Mouse (Mus musculus): ENCODE measurements around the gene Oard1.

Oard1 gene

DNA sequence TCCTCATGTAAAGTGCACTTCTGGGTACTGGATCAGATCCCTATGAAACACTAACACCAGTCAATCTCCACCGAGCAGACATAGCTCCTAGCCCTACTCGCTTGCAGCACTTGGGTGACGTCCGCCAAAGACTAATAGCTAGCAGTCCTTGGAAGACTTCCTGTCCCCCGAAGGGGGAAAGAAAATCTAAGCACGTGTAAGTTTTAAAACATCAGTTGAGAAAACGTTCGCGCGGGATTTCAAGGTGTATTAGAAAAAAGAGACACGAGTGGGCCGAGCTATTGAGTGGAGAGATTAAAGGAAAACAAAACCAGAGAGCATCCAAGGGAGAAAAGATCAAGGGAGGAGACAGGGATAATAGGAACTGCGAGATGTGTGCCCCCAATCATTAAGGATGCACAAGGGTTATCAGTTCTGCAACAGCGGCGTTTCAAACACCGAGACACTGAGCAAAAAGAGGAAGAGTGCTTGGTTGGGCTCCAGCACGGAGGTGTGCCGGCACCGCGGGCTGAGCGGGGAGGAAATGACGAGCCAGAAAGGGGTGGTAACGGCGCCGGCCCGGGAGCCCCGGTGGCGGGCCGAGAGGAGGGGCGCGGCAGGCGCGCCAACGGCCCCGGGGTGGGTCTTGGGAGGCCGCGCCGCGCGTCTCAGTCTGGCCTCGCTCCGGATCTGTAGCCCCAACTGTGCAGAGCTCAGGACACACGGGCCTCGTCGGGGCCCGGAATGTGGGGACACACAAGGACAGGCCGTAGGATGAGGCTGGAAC, 1.1 kb upstream of the Oard1 start:
- DNase-seq (ENCODE audit: low read depth) = peak; percentile 91

DNA sequence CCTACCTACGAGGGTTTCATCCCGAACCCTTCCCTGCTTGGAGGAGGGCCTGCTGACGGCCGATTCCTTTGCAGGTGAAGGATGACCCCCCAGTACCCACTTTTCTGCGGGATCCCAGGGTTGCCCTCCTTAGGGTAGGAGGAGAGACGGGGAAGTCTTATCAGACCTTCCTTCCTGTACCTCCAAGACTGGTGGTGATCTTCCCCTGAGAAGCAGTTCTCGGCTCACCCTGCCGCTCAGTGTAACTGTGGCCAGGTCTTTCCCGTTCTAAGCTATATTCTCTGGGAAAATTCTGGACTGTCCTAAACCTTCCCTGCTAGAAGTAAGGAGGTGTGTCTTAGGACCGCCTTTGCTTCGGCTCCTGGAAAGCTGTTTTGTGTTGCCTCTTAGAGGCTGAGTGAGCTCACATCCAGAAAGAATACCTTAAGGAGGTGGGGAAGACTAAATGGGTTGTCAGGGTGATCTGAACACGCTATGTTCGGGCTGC, 528 bp downstream of the Oard1 start:
- no peak for DNase-seq (ENCODE audit: low read depth)

DNA sequence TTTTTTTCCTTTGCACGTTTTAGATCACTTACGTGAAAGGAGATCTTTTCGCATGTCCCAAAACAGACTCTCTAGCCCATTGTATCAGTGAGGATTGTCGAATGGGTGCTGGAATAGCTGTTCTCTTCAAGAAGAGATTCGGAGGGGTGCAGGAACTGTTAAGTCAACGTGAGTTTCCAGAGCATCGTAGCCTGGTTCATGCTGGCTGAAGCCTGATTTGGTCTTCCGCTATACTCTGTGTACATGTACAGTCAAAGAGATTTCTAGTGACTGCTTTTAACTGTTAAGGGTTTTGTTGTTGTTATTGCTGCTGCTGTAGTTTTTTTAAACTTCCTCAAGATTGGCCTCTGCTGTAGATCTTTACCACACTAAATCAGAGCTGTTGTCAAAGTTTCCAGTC, 1.4 kb downstream of the Oard1 start:
- DNase-seq (ENCODE audit: low read depth) = peak; percentile 64

DNA sequence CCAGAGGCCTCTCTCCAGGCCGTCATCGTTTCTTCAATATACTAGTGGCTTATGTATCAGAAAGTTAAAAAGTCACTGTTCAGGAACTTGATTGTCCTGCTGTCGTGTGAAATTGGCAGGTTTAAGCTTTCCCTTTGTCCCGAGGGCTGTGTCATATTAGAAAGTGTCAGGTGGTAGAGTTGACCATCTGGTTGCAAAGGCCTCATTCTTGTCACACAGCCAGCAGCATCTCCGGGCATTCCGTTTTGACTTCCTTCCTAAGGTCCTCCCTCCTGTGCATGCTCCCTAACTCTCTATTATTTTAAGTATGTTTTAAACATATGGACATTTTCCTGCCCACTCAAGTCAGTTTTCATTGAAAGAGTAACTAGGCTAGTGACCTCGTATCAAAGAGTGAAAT, 6.2 kb downstream of the Oard1 start:
- DNase-seq (ENCODE audit: low read depth) = no peak

DNA sequence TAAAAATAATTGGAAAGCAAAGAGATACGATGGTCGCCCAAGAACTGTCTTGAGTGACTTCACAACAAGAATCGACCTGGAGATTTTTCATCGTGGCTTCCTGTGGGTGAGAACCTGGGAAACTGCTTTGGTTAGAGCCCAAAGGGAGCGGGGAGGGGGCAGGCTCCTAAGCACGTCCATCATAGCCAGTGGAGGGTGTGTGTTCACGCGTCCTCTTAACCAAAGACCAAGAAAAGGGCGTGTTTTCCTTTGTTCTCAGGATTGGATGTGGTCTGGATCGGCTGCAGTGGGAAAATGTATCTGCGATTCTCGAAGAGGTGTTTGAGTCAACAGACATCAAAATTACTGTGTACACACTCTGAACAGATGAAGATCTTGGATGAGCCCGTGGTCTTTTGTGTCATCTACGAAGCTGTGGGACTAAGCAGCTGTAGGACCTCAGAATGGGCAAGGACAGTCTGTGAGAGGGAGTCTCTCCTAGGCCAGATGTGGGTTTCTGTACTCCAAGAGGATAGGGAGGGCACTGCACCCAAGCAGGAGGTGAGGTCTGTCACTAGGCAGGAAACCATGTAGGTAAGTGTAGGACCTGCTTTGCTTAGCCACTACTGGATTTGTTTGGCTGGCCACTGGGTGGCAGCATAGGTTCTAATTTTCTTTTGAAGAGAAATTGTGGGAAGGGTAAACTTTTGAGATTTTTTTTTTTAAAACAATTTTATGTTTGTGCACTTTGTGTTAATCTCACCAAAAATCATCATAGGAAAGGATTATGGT, 6.8 kb downstream of the Oard1 start:
- peak; percentile 83 for DNase-seq (ENCODE audit: low read depth)

DNA sequence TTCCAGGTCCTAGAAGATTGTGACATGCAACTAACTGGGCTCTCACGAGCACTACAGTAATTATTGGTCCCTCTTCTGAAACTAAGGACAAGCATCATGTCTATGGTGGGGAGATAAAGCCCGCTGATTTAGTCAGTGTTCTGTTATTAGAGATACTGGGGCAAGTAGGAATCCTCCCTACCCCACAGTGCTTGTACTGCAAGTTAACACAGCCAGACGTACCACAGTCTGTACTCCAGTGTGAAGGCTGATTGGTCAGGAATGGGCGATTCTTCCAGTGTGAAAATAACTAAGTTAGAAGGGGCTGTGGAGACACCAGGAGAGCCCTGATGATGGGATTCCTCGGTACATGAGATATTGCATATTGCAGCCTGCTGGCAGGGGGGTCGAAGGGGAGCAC, 7.7 kb downstream of the Oard1 start:
- DNase-seq (ENCODE audit: low read depth) = no peak

DNA sequence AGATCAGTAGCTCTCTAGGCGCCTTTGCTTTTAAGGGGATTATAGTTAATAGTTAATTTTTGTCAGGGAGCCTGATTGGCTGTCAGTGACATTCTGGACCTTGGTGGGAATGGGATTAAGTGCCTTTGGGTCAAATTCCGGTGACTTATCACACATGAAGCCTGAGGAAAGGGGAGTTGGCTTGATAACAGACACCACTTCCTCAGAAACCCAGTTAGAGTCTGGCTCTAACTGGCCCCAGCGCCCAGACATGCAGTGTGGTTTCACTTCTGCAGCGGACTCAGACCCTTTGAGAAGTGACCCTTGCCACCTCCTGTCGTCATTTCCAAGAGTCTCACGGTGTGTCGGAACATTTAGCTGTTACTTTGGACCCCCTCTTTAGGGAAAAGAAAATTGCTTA, 8.4 kb downstream of the Oard1 start:
- no peak for DNase-seq (ENCODE audit: low read depth)

DNA sequence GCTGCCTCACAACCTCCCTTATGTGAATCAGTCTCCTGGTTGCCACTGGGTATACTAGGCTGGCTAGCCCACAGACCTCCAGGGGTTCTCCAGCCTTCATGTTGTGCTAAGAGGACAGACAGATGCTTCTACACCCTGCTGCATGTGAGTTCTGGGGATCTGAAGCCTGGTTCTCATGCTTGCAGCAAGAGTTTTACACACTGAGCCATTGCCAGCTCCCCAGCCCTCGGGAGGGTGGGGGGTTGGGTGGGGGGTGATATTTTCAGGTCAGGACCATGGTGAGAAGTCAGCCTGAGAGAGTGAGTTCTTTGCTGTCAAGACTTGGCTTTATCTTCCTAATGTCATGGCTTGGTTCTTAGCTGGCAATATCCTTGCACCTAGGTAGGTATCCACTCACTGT, 9.0 kb downstream of the Oard1 start:
- no peak for DNase-seq (ENCODE audit: low read depth)

DNA sequence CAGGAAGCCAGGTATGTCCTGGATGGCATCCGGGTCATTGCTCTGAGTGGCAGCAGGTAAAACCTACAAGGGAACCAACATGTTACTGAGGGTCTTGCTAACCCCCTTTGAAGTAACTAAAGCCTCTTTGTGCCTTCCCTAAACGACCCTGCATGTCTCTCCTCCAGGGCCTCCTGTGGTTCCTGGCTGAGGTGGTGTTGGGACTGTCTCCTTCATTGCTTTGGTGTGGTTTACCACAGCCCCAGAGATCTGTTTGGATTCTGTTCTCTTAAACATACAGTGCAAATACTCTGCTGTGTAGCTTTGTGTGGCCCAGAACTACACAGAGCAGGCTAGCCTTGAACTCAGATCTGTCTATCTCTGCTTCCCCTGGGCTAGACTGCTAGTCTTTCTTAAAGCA, 9.8 kb downstream of the Oard1 start:
- no peak for DNase-seq (ENCODE audit: low read depth)

DNA sequence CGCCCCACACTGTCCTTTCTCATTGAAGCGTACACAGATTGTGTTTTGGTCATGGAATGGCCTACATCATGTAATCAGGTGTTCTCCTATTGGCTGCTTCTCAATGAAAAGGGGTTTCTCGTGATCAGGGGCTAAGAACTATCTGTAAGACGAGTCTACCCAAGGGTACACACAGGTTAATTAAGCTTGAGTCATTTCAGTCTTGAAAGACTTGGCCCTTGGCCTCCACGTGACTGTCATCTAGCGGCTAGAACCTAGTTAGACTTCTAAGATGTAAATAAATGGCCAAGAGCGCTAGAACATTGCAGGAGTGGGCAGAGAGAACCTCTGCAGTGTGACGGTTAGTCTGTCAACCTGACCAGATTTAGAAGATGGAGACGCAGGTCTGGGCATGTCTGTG, 14.4 kb downstream of the Oard1 start:
- DNase-seq (ENCODE audit: low read depth) = no peak

DNA sequence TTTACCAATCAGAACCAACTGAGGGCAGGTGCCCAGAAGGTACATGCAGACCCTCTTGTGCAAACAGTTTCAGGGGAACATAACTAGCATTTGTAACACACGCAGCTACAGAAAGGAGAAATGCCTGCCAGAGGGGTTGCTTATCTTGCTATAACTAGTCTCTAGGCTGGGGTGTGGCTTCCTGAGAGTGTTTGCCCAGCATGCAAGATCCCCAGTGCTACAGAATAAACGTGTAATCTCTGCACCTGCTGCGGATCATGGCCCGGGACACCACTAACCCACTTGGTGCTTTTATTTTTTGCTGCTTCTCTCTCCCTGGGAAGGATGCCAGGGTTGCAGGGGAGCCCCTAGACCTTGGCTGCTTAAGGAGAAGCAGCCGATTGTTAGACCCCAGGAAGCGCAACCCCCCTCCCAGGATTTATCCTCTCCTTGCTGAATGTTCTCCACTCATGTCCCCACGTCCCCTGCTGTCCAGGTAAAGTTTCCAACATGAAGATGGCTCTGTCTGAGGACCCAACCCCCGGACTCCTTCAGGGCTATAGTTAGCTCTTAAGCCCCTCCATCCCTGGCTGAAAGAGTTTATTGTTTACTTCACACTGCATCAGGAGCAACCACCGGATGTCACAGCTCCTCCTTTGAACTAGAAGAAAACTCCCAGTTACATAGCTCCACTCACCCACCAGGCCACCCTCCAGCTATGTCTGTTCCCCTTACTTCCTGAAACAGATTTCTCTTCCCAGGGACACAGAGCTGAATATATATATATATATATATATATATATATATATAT, 16.2 kb downstream of the Oard1 start:
- DNase-seq (ENCODE audit: low read depth) = peak; percentile 71

DNA sequence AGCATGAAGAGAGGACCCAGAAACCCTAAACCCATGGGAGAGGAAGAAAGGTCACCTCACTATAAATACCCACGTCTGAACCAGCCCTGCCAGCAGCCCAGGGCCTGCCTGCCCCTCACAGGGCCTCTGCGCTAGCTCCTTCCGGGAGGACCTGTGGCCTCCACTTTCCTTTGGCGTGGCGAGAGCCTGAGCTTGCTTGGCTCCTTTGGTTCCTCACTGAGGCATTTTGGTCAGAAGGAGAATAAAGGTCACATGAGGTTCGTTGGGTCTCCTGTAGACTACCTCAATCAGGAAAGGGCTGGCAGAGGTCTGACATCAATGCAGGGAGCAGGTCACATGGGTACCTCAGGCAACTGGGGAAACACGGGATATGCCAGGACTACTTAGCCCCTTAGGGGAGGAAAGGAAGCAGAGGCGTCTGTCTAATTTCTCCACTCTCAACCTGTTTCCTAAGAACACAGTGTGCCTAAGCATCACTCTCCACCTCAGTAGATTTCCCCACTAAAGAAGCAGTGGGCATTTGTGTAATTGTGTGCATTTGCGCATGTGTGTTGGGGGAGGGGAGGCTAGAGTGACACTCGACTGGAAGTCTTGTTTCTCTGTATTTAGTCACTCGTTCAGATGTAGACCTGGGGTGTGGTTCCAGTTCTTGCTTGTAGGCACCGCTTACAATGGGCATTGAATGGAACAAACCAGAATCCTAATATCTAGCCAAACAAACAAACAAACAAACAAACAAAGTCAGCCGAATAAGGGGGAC, 17.4 kb downstream of the Oard1 start:
- peak; percentile 83 for DNase-seq (ENCODE audit: low read depth)

DNA sequence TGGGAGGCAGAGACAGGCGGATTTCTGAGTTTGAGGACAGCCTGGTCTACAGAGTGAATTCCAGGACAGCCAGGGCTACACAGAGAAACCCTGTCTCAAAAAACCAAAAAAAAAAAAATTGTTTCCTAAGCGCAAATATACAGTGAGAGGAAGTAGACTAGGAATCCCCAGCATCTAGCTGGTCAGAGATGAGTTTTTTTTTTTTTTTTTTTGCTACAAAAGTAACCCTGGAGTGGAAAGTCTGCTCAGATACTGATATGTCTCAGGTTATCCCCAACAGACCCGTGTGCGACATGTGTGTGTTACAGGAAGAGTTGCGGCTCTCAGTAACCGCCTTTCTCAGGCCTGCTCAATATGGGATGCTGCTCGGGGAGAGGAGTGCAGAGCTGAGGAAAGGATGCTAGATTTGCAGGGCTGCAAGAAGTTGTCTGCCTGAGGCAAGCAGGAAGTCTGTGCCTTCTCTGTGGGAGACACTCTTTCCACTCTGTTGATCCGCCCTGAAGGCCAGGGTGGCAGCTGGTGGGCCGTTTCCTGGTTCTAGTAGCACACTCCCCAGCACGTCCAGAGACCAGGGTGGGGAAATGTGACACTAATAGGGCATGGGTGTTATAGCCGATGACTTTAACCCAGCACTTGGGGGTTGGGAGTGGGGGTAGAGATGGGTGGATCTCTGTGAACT, 18.2 kb downstream of the Oard1 start:
- peak; percentile 77 for DNase-seq (ENCODE audit: low read depth)

DNA sequence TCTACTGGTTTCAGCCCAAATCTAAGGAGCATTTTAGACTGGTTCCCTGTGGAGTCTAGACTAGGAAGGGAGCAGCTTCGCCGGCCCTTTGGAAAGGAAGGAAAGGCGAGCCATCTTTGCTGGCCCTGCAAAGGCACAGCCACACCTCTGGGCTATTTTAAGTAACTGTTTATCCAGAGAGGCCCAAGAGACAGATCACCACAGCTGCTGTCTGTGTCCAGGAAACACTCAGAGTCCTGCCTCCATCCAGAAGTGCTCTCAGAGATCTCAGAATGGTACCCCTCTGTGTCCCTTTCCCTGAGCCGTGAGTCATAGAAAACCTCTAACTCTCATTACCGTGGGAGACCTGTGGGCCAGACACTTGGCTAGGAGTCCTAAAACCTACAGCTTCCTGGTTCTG, 20.6 kb downstream of the Oard1 start:
- DNase-seq (ENCODE audit: low read depth) = no peak

DNA sequence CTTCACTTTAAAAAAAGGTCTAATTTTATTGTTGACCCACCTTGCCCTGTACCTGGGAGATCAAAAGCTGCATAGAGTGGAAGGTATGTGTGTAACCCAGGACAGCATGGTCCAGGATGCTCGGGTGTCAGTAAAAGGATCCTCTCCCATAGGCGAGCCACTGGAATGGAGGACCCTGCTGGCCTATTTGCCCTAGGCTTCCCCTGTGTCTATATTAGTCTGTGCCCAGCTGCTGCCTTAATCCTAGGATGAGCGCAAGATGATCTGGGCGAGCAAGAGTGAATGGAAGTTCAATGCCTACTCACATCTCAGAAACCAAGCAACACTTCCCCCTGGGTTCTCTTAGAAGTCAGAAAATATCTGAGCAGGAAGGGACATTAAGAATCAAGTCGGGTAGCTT, 21.2 kb downstream of the Oard1 start:
- DNase-seq (ENCODE audit: low read depth) = no peak

DNA sequence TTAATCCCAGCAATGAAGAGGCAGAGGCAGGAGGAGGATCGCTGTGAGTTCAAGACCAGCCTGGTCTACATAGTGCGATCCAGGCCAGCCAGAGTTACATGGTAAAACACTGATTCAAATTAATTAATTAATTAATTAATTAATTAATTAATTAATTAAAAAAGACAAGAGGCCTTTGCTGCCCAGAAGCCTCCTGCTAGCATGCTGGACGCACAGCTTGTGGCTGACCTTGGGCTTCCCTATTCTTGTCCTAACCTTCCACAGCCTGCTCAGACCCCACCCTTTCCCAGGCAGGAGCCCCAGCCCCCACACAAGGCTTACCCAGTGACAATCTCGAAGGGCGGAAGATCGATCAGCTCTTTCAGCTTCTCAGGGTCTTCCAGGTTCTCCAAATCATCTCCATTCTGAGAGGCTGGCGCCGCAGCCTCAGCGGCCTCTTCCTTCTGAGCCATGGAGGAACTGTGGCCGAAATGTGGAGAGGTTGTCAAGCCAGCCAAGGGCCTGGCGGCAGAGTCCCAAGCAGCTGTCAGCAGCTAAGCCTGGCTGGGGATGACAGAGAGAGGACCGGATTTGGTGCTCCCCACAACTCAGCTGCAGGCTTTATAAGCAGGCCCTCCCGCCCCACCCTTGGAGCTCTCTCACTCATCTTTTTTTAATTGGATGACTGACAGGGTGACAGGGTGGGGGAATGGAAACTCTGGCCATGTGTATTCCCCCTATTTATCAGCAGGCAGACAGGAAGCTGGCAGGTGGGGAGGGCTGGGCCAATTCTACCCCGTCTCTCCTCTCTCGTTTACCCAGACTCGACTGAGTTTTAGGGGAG, 22.6 kb downstream of the Oard1 start, which contains the start of gene Apobec2:
TSS of gene Apobec2 (minus strand) at position 773 of the 823 bp plus-strand sequence.
- peak; percentile 40 for DNase-seq (ENCODE audit: low read depth)

DNA sequence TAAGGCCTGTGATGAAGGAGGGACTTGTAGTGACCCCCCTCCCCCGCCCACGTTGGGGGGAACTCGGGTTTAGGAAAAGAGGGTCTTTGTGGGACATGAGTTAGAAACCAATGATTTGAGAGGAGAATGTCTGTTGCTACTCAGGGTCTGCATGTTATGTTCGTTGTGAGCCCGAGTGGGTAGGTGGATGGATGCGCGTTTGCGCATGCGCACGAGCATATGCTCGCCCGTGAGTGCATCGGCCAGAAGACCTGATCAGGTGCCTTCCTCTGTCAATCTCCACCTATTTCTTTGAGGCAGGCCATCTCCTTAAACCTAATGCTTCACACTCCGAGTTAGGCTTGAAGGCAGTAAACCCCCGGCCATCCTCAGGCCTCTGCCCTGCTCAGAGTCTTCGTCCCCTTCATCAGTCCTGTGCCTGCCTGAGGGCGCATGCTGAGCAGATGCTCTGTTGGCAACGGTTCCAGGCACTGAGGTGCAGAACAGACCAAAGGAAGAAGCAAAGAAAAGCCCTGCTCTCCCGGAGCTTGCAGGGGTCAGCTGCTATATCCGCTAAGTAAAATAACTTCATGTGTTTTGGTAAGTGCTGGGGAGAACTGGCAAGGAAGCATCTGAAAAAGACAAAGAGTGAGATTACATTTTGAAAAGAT, 23.3 kb downstream of the Oard1 start:
- no peak for DNase-seq (ENCODE audit: low read depth)

DNA sequence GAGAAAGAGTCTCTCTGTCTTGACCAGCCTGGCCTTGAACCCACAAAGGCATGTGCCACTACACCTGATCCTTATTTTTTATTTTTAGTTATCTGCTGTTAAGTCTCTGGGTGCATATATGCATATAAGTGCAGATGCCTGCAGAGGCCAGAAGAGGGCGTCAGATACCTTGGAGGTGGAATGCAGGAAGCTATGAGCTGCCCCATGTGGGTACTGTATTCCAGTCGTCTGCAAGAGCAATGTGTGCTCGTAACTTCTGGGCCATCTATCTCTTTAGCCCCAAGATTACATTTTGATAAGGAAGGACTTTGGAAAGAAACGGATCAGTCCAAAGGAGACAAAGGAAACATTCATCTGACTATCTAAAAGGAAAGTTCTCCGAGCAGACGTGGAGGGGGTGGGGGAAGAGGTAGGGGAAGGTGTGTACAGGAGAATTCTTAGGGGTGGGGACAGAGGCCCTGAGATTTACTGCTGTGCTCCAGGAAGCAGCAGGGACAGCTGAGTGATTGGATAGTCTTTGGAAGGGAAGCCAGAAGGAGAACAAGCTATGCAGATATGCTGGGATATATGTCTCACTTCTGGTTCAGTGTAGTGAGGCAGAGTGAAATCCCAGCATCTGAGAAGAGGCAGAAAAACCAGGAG, 24.0 kb downstream of the Oard1 start:
- no peak for DNase-seq (ENCODE audit: low read depth)

DNA sequence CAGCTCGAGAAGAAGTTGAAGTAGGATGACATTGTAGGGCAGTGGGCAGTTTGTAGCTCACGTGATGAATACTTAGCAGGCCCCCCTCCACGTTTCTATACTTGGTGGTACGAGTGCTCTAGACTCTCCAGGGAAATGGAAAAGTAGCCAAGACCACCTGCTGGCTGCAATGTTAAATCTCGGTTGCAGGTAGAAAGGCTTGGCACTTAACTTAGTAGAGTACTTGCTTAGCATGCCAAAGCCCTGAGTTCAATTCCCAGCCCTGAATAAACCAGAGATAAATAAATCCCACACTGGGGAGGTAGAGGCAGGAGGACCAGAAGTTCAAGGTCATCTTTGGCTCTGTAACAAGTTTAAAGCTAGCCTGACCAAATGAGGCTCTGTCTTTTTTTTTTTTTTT, 24.7 kb downstream of the Oard1 start:
- no peak for DNase-seq (ENCODE audit: low read depth)

All from induced T-regulatory cell, adult 2 months (primary cell).